Mouse (Mus musculus) hindbrain, embryonic 13.5 days (tissue): ENCODE results near the gene Adprhl1. TPM values are rescaled to one million over a fixed set of nuclear protein-coding genes. Genes with fewer than 3 reads are reported as not detected.
A peak's percentile ranks its signal among the peaks of the same experiment; 100 is the strongest.

ENCODE experiments used
- microRNA counts: library from miRNA; unstranded; fragments of <30 nt; microRNA quantifications from one replicate; lab custom pipeline; 2016
- microRNA-seq: library from miRNA; unstranded; fragments of <30 nt; microRNA quantifications from one replicate; pipeline ENCODE4, GENCODE M21; 2016
- polyA plus RNA-seq: library from polyadenylated mRNA; unstranded; fragments of >200 nt; fragmentation: Nextera tagmentation; extraction: Ambion mirVana; gene quantifications from 2 replicates; pipeline ENCODE4 v1.2.1, GENCODE M21; 2015

Gene Adprhl1
- polyA plus RNA-seq, 1 experiment from 2014 or later: 0.81 TPM

MicroRNAs encoded within 50 kb of the gene (microRNA counts, 519-probe panel; counts per million panel counts)
- microRNA mmu-miR-1968 (lab: Ali Mortazavi, UCI): 1,726 counts per million, percentile 8 among the panel's probes with 10 or more counts

Small RNA genes lying within 50 kb of the gene (microRNA-seq; reads per million reads assigned to microRNA genes)
- 16.3 reads per million, percentile 27 among the genes with 10 or more reads in this experiment for gene Mir1968

Other genes with a start within 250 kb of the Adprhl1 start
- 0.13 TPM in 1 of 2 replicates, not detected in the other for gene F7, start 228.1 kb downstream of the Adprhl1 start, polyA plus RNA-seq
- gene F10, start 216.9 kb downstream of the Adprhl1 start, polyA plus RNA-seq: 0.61 and 0.69 TPM in 2 replicates
- gene Proz, start 193.2 kb downstream of the Adprhl1 start, polyA plus RNA-seq: 0.73 and 1.1 TPM in 2 replicates
- gene Pcid2, start 148.7 kb downstream of the Adprhl1 start, polyA plus RNA-seq: 41.7 and 44.3 TPM in 2 replicates
- gene Cul4a, start 148.5 kb downstream of the Adprhl1 start, polyA plus RNA-seq: 71.7 and 73.0 TPM in 2 replicates
- 272 and 273 TPM in 2 replicates for gene Lamp1, start 95.0 kb downstream of the Adprhl1 start, polyA plus RNA-seq
- gene Grtp1, start 53.5 kb downstream of the Adprhl1 start, polyA plus RNA-seq: 11.4 and 13.3 TPM in 2 replicates
- 33.7 and 34.0 TPM in 2 replicates for gene Dcun1d2, start 34.0 kb upstream of the Adprhl1 start, polyA plus RNA-seq
- 43.6 and 48.8 TPM in 2 replicates for gene Tmco3, start 34.0 kb upstream of the Adprhl1 start, polyA plus RNA-seq
- gene Tfdp1, start 84.6 kb upstream of the Adprhl1 start, polyA plus RNA-seq: 99.5 and 103 TPM in 2 replicates
- gene Atp4b, start 142.7 kb upstream of the Adprhl1 start, polyA plus RNA-seq: not detected in 2 replicates
- gene Grk1, start 150.9 kb upstream of the Adprhl1 start, polyA plus RNA-seq: not detected in 2 replicates
- 0.39 and 0.62 TPM in 2 replicates for gene Tmem255b, start 181.0 kb upstream of the Adprhl1 start, polyA plus RNA-seq
- 23.5 and 25.8 TPM in 2 replicates for gene Gas6, start 240.3 kb upstream of the Adprhl1 start, polyA plus RNA-seq